Mouse (Mus musculus) ES-E14 (cell line): Measurements from ENCODE around the gene Fam126b.

ENCODE experiments used
- HCFC1 ChIP-seq: IDR thresholded peaks from 2 replicates; pipeline ENCODE4 v1.6.1; 2012; ENCODE audit warnings: low read length, inconsistent platforms, borderline replicate concordance; ENCODE audit not compliant: insufficient read depth
- ZC3H11A ChIP-seq: IDR thresholded peaks from 2 replicates; pipeline ENCODE4 v1.6.1; 2012; ENCODE audit warnings: low read depth, mild to moderate bottlenecking, inconsistent platforms, low read length, borderline replicate concordance
- ZNF384 ChIP-seq: IDR thresholded peaks from 2 replicates; pipeline ENCODE4 v1.6.1; 2012; ENCODE audit warnings: low read depth, low read length, inconsistent platforms

GRCm38 (mm10) chr1:58602681-58603080, 16.6 kb upstream of the Fam126b start:
- no peak for TF ChIP-seq ZNF384
- no peak for TF ChIP-seq HCFC1
- TF ChIP-seq ZC3H11A: no peak
